Mouse (Mus musculus): ENCODE measurements at regions not wholly inside any gene's neighbourhood (a gene's known extent, or its start where the extent isn't known, plus 50 kb on each side); places are given as distances from the start of the nearest gene placed in this dataset.
A peak's percentile ranks its signal among the peaks of the same experiment; 100 is the strongest.

- no peak for ATAC-seq (ENCODE audit: low read depth)
- Histone ChIP-seq H3K27me3 (replicated peaks; ENCODE audit: control insufficient read depth, insufficient read depth, low read length) (no peaks in the 10 kb centered on the region), H3K4me3 (ENCODE audit: low read depth, low read length) (no peak overlapping the region), H3K4me1 (ENCODE audit: control insufficient read depth, insufficient read depth, low read length) (no peaks in the 10 kb centered on the region), H3K4me2 (ENCODE audit: low read depth, low read length) (no peak overlapping the region), H3K27ac (replicated peaks; ENCODE audit: low read depth, low read length) (no peak overlapping the region), H3K36me3 (ENCODE audit: control insufficient read depth, insufficient read depth, low read length) (no peaks in the 10 kb centered on the region), H3K9ac (ENCODE audit: low read depth, low read length) (no peak overlapping the region), H3K9me3 (ENCODE audit: control insufficient read depth, low read length) (peaks cover 19% of the 10 kb centered on the region)
- 90% methylated on average over 3 of the region's 3 CpGs for WGBS
- DNase-seq (ENCODE audit: low spot score): no peak
Measured at GRCm38 (mm10) chr15:97560096-97560495, 145.5 kb downstream of the Rpap3 start.

GRCm38 (mm10) chr15:97558725-97559124 is 146.9 kb downstream of the Rpap3 start:
- no peak overlapping the region for H3K4me3 ChIP-seq (ENCODE audit: low read depth, low read length)
- ATAC-seq (ENCODE audit: low read depth): no peak
- H3K4me2 ChIP-seq (ENCODE audit: low read depth, low read length): no peak overlapping the region
- H3K36me3 ChIP-seq (ENCODE audit: control insufficient read depth, insufficient read depth, low read length): no peaks in the 10 kb centered on the region
- no peak for DNase-seq (ENCODE audit: low spot score)
- H3K9me3 ChIP-seq (ENCODE audit: control insufficient read depth, low read length): peaks cover 19% of the 10 kb centered on the region
- no peak overlapping the region for H3K9ac ChIP-seq (ENCODE audit: low read depth, low read length)
- 90% methylated on average over 7 of the region's 7 CpGs for WGBS
- H3K4me1 ChIP-seq (ENCODE audit: control insufficient read depth, insufficient read depth, low read length): no peaks in the 10 kb centered on the region
- H3K27me3 ChIP-seq (replicated peaks; ENCODE audit: control insufficient read depth, insufficient read depth, low read length): no peaks in the 10 kb centered on the region
- H3K27ac ChIP-seq (replicated peaks; ENCODE audit: low read depth, low read length): no peak overlapping the region

GRCm38 (mm10) chr15:97548354-97548753 is 157.3 kb downstream of the Rpap3 start:
- Histone ChIP-seq H3K9me3 (ENCODE audit: control insufficient read depth, low read length) (peaks cover 8% of the 10 kb centered on the region), H3K27me3 (replicated peaks; ENCODE audit: control insufficient read depth, insufficient read depth, low read length) (no peaks in the 10 kb centered on the region), H3K4me2 (ENCODE audit: low read depth, low read length) (no peak overlapping the region), H3K9ac (ENCODE audit: low read depth, low read length) (no peak overlapping the region), H3K27ac (replicated peaks; ENCODE audit: low read depth, low read length) (no peak overlapping the region), H3K36me3 (ENCODE audit: control insufficient read depth, insufficient read depth, low read length) (no peaks in the 10 kb centered on the region), H3K4me3 (ENCODE audit: low read depth, low read length) (no peak overlapping the region), H3K4me1 (ENCODE audit: control insufficient read depth, insufficient read depth, low read length) (no peaks in the 10 kb centered on the region)
- no peak for ATAC-seq (ENCODE audit: low read depth)
- no peak for DNase-seq (ENCODE audit: low spot score)
- WGBS: 88% methylated on average over 4 of the region's 4 CpGs

DNA sequence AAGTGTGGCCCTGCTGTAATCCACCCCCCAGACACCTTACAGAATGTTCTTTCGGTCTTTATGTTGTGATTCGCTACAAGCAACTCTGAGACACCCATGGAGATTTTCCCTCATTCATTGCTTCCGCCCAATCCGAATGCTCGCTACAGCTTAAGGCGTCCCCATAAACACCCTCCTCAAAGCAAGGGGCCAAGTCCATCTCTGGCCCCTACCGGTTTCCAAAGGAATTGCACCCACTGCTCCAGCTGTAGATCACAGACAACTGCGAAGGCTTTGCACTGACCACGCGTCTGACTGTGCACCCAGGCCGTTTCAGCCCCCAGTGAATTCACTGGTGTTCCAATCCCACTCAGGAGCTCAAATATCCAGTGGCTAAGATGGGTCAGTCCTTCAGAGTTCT is 160.6 kb downstream of the Rpap3 start:
- H3K27me3 ChIP-seq (replicated peaks; ENCODE audit: control insufficient read depth, insufficient read depth, low read length): no peaks in the 10 kb centered on the region
- WGBS: 90% methylated on average over 11 of the region's 11 CpGs
- no peak overlapping the region for H3K4me2 ChIP-seq (ENCODE audit: low read depth, low read length)
- no peak overlapping the region for H3K27ac ChIP-seq (replicated peaks; ENCODE audit: low read depth, low read length)
- H3K9me3 ChIP-seq (ENCODE audit: control insufficient read depth, low read length): peaks cover 8% of the 10 kb centered on the region
- ATAC-seq (ENCODE audit: low read depth) (no peak), DNase-seq (ENCODE audit: low spot score) (no peak)
- H3K4me1 ChIP-seq (ENCODE audit: control insufficient read depth, insufficient read depth, low read length): no peaks in the 10 kb centered on the region
- H3K4me3 ChIP-seq (ENCODE audit: low read depth, low read length): no peak overlapping the region
- H3K36me3 ChIP-seq (ENCODE audit: control insufficient read depth, insufficient read depth, low read length): no peaks in the 10 kb centered on the region
- no peak overlapping the region for H3K9ac ChIP-seq (ENCODE audit: low read depth, low read length)

GRCm38 (mm10) chr15:97541646-97542045 is 164.0 kb downstream of the Rpap3 start:
- H3K36me3 ChIP-seq (ENCODE audit: control insufficient read depth, insufficient read depth, low read length): no peaks in the 10 kb centered on the region
- no peaks in the 10 kb centered on the region for H3K27me3 ChIP-seq (replicated peaks; ENCODE audit: control insufficient read depth, insufficient read depth, low read length)
- H3K4me2 ChIP-seq (ENCODE audit: low read depth, low read length): no peak overlapping the region
- H3K4me1 ChIP-seq (ENCODE audit: control insufficient read depth, insufficient read depth, low read length): no peaks in the 10 kb centered on the region
- WGBS: 86% methylated on average over 9 of the region's 9 CpGs
- no peak overlapping the region for H3K9ac ChIP-seq (ENCODE audit: low read depth, low read length)
- no peak for DNase-seq (ENCODE audit: low spot score)
- no peak for ATAC-seq (ENCODE audit: low read depth)
- H3K9me3 ChIP-seq (ENCODE audit: control insufficient read depth, low read length): no peaks in the 10 kb centered on the region
- no peak overlapping the region for H3K27ac ChIP-seq (replicated peaks; ENCODE audit: low read depth, low read length)
- H3K4me3 ChIP-seq (ENCODE audit: low read depth, low read length): no peak overlapping the region

DNA sequence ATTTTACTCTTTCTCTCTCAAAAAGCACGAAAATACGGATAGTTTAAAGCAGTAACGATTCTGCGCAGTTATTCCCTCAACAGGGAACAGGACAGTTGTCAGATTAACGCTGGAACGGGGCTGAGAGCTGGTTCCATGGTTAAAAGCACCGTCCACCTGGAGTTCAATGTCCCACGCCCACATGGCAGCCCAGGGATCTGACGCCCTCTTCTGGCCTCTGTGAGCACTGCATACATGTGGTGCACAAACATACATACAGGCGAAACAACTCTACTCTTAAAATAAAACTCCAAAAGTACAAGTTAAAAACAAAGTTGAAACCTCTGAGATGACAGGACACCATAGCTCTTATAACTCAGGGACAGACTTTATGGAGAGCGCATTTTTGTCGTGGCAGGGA is 169.5 kb downstream of the Rpap3 start:
- H3K27ac ChIP-seq (replicated peaks; ENCODE audit: low read depth, low read length): no peak overlapping the region
- WGBS: 90% methylated on average over 12 of the region's 12 CpGs
- no peak overlapping the region for H3K4me3 ChIP-seq (ENCODE audit: low read depth, low read length)
- no peak overlapping the region for H3K9ac ChIP-seq (ENCODE audit: low read depth, low read length)
- no peak for DNase-seq (ENCODE audit: low spot score)
- no peaks in the 10 kb centered on the region for H3K4me1 ChIP-seq (ENCODE audit: control insufficient read depth, insufficient read depth, low read length)
- H3K27me3 ChIP-seq (replicated peaks; ENCODE audit: control insufficient read depth, insufficient read depth, low read length): no peaks in the 10 kb centered on the region
- no peaks in the 10 kb centered on the region for H3K9me3 ChIP-seq (ENCODE audit: control insufficient read depth, low read length)
- no peak for ATAC-seq (ENCODE audit: low read depth)
- H3K36me3 ChIP-seq (ENCODE audit: control insufficient read depth, insufficient read depth, low read length): no peaks in the 10 kb centered on the region
- no peak overlapping the region for H3K4me2 ChIP-seq (ENCODE audit: low read depth, low read length)

DNA sequence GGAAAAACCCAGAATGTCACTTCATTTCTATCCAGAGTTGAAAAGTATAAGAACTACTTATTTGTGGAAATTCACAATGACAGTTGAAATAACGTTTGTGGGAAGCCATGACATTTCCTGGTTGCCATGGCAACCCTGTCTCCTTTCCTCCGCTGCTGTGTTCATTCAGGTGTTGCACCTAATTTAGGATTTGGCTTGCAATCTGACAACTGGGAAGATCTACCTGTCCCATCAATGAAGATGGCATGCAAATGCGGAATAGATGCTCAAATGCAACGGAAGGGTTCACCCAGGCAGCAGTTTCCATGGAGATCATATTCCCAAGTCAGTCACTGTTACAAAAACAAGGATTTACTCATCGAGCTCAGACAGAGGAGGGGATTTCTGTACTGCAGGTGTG is 170.7 kb downstream of the Rpap3 start:
- H3K27me3 ChIP-seq (replicated peaks; ENCODE audit: control insufficient read depth, insufficient read depth, low read length): no peaks in the 10 kb centered on the region
- DNase-seq (ENCODE audit: low spot score) (no peak), ATAC-seq (ENCODE audit: low read depth) (no peak)
- no peak overlapping the region for H3K4me3 ChIP-seq (ENCODE audit: low read depth, low read length)
- no peak overlapping the region for H3K4me2 ChIP-seq (ENCODE audit: low read depth, low read length)
- H3K36me3 ChIP-seq (ENCODE audit: control insufficient read depth, insufficient read depth, low read length): no peaks in the 10 kb centered on the region
- no peak overlapping the region for H3K9ac ChIP-seq (ENCODE audit: low read depth, low read length)
- no peaks in the 10 kb centered on the region for H3K4me1 ChIP-seq (ENCODE audit: control insufficient read depth, insufficient read depth, low read length)
- H3K27ac ChIP-seq (replicated peaks; ENCODE audit: low read depth, low read length): no peak overlapping the region
- 64% methylated on average over 5 of the region's 5 CpGs for WGBS
- H3K9me3 ChIP-seq (ENCODE audit: control insufficient read depth, low read length): no peaks in the 10 kb centered on the region

- WGBS: 76% methylated on average over 12 of the region's 12 CpGs
- ATAC-seq (ENCODE audit: low read depth): no peak
Measured at GRCm38 (mm10) chr15:97533553-97534291, 171.9 kb downstream of the Rpap3 start.

GRCm38 (mm10) chr15:97532346-97532910 is 173.2 kb downstream of the Rpap3 start:
- H3K4me3 ChIP-seq (ENCODE audit: low read depth, low read length): no peak overlapping the region
- H3K9me3 ChIP-seq (ENCODE audit: control insufficient read depth, low read length): no peaks in the 10 kb centered on the region
- DNase-seq (ENCODE audit: low spot score) (peak; percentile 44), ATAC-seq (ENCODE audit: low read depth) (no peak; the same call in 1 of the 2 replicates)
- no peaks in the 10 kb centered on the region for H3K4me1 ChIP-seq (ENCODE audit: control insufficient read depth, insufficient read depth, low read length)
- no peaks in the 10 kb centered on the region for H3K36me3 ChIP-seq (ENCODE audit: control insufficient read depth, insufficient read depth, low read length)
- no peak overlapping the region for H3K4me2 ChIP-seq (ENCODE audit: low read depth, low read length)
- H3K27ac ChIP-seq (replicated peaks; ENCODE audit: low read depth, low read length): no peak overlapping the region
- H3K27me3 ChIP-seq (replicated peaks; ENCODE audit: control insufficient read depth, insufficient read depth, low read length): no peaks in the 10 kb centered on the region
- H3K9ac ChIP-seq (ENCODE audit: low read depth, low read length): no peak overlapping the region
- 51% methylated on average over 10 of the region's 10 CpGs for WGBS

More at GRCm38 (mm10) chr15:97533553-97534291, 171.9 kb downstream of the Rpap3 start:
- H3K27ac ChIP-seq (replicated peaks; ENCODE audit: low read depth, low read length): no peak overlapping the region
- no peaks in the 10 kb centered on the region for H3K36me3 ChIP-seq (ENCODE audit: control insufficient read depth, insufficient read depth, low read length)
- no peak for DNase-seq (ENCODE audit: low spot score)
- H3K4me3 ChIP-seq (ENCODE audit: low read depth, low read length): no peak overlapping the region
- no peaks in the 10 kb centered on the region for H3K4me1 ChIP-seq (ENCODE audit: control insufficient read depth, insufficient read depth, low read length)
- H3K27me3 ChIP-seq (replicated peaks; ENCODE audit: control insufficient read depth, insufficient read depth, low read length): no peaks in the 10 kb centered on the region
- H3K9ac ChIP-seq (ENCODE audit: low read depth, low read length): no peak overlapping the region
- H3K4me2 ChIP-seq (ENCODE audit: low read depth, low read length): no peak overlapping the region
- H3K9me3 ChIP-seq (ENCODE audit: control insufficient read depth, low read length): no peaks in the 10 kb centered on the region
